Mouse (Mus musculus): ENCODE measurements around the gene Klrb1c. TPM values are rescaled to one million over a fixed set of nuclear protein-coding genes. Genes with fewer than 3 reads are reported as not detected.
"Not testable (repeated sequence)": the region's sequence is repeated elsewhere in the genome, so short reads cannot be mapped to it uniquely, and the experiment has no call there.

Gene Klrb1c
- polyA plus RNA-seq, 1 experiment from 2014 or later = not detected

GRCm38 (mm10) chr6:128760416-128761143 is 28.4 kb downstream of the Klrb1c start:
- H3K9me3 ChIP-seq (replicated peaks); H3K4me1 ChIP-seq; H3K36me3 ChIP-seq; H3K27me3 ChIP-seq (ENCODE audit: low read depth, poor library complexity, severe bottlenecking): not testable (repeated sequence)
- under 1% methylated on average over 44 of the region's 44 CpGs for WGBS
- DNase-seq (ENCODE audit: low spot score) = peak; percentile 93
- peak overlapping the region; percentile 62 for H3K4me3 ChIP-seq
- H3K27ac ChIP-seq = peak overlapping the region; percentile 68; the same call in 1 of the 2 replicates

- H3K27me3 ChIP-seq (ENCODE audit: low read depth, poor library complexity, severe bottlenecking); H3K36me3 ChIP-seq; H3K4me1 ChIP-seq; H3K9me3 ChIP-seq (replicated peaks): not testable (repeated sequence)
- WGBS = under 1% methylated on average over 22 of the region's 22 CpGs
- Histone ChIP-seq H3K4me3 (peak overlapping the region; percentile 62), H3K27ac (0 out of 2 replicates have a peak overlapping the region, but pooled peaks have one; percentile 53)
- DNase-seq (ENCODE audit: low spot score) = peak; percentile 89
Observed at GRCm38 (mm10) chr6:128760016-128760415, 29.0 kb downstream of the Klrb1c start.

- H3K36me3 ChIP-seq = no peaks in the 10 kb centered on the region
- DNase-seq (ENCODE audit: low spot score) = no peak
- WGBS = 80% methylated on average over 5 of the region's 5 CpGs
Observed at GRCm38 (mm10) chr6:128759221-128759950, 29.6 kb downstream of the Klrb1c start.

GRCm38 (mm10) chr6:128755402-128755763 is 33.6 kb downstream of the Klrb1c start:
- not testable (repeated sequence) for DNase-seq (ENCODE audit: low spot score); H3K9me3 ChIP-seq (replicated peaks); H3K4me1 ChIP-seq; H3K27me3 ChIP-seq (ENCODE audit: low read depth, poor library complexity, severe bottlenecking); H3K36me3 ChIP-seq; H3K27ac ChIP-seq; H3K4me3 ChIP-seq
- 51% methylated on average over 4 of the region's 4 CpGs for WGBS

More at GRCm38 (mm10) chr6:128759221-128759950, 29.6 kb downstream of the Klrb1c start:
- Histone ChIP-seq H3K27me3 (ENCODE audit: low read depth, poor library complexity, severe bottlenecking) (no peaks in the 10 kb centered on the region), H3K4me3 (peak overlapping the region; percentile 62), H3K9me3 (replicated peaks) (no peaks in the 10 kb centered on the region), H3K27ac (no peak overlapping the region), H3K4me1 (peaks cover 8% of the 10 kb centered on the region; the same call in 1 of the 2 replicates)

- H3K9me3 ChIP-seq (replicated peaks); H3K27me3 ChIP-seq (ENCODE audit: low read depth, poor library complexity, severe bottlenecking); H3K4me3 ChIP-seq; H3K4me1 ChIP-seq; H3K27ac ChIP-seq; H3K36me3 ChIP-seq; DNase-seq (ENCODE audit: low spot score): not testable (repeated sequence)
- 80% methylated on average over 12 of the region's 12 CpGs for WGBS
Observed at GRCm38 (mm10) chr6:128754748-128755401, 34.1 kb downstream of the Klrb1c start.

GRCm38 (mm10) chr6:128754265-128754664 is 34.8 kb downstream of the Klrb1c start:
- H3K27ac ChIP-seq; H3K4me1 ChIP-seq; H3K4me3 ChIP-seq; DNase-seq (ENCODE audit: low spot score); H3K9me3 ChIP-seq (replicated peaks); H3K27me3 ChIP-seq (ENCODE audit: low read depth, poor library complexity, severe bottlenecking); H3K36me3 ChIP-seq: not testable (repeated sequence)
- WGBS = 49% methylated on average over 10 of the region's 10 CpGs

- not testable (repeated sequence) for H3K36me3 ChIP-seq; H3K4me3 ChIP-seq; H3K27ac ChIP-seq; H3K27me3 ChIP-seq (ENCODE audit: low read depth, poor library complexity, severe bottlenecking); H3K4me1 ChIP-seq; H3K9me3 ChIP-seq (replicated peaks)
- peak; percentile 65 for DNase-seq (ENCODE audit: low spot score)
- 39% methylated on average over 8 of the region's 8 CpGs for WGBS
Observed at GRCm38 (mm10) chr6:128753610-128754224, 35.3 kb downstream of the Klrb1c start.

GRCm38 (mm10) chr6:128747006-128747405 is 42.0 kb downstream of the Klrb1c start:
- not testable (repeated sequence) for H3K36me3 ChIP-seq; DNase-seq (ENCODE audit: low spot score); H3K9me3 ChIP-seq (replicated peaks); H3K4me1 ChIP-seq; H3K4me3 ChIP-seq; H3K27ac ChIP-seq; H3K27me3 ChIP-seq (ENCODE audit: low read depth, poor library complexity, severe bottlenecking)
- 86% methylated on average over 6 of the region's 6 CpGs for WGBS

GRCm38 (mm10) chr6:128737445-128737844 is 51.6 kb downstream of the Klrb1c start:
- no peak overlapping the region for H3K27ac ChIP-seq
- 0 out of 2 replicates have a peak, but pooled peaks cover 4% of the 10 kb centered on the region for H3K4me1 ChIP-seq
- 86% methylated on average over 7 of the region's 7 CpGs for WGBS
- no peaks in the 10 kb centered on the region for H3K27me3 ChIP-seq (ENCODE audit: low read depth, poor library complexity, severe bottlenecking)
- no peak overlapping the region for H3K4me3 ChIP-seq
- no peaks in the 10 kb centered on the region for H3K9me3 ChIP-seq (replicated peaks)
- no peak for DNase-seq (ENCODE audit: low spot score)
- no peaks in the 10 kb centered on the region for H3K36me3 ChIP-seq

GRCm38 (mm10) chr6:128736100-128736499 is 52.9 kb downstream of the Klrb1c start:
- Histone ChIP-seq H3K4me1 (0 out of 2 replicates have a peak, but pooled peaks cover 4% of the 10 kb centered on the region), H3K27ac (no peak overlapping the region), H3K9me3 (replicated peaks) (no peaks in the 10 kb centered on the region), H3K36me3 (no peaks in the 10 kb centered on the region), H3K27me3 (ENCODE audit: low read depth, poor library complexity, severe bottlenecking) (no peaks in the 10 kb centered on the region), H3K4me3 (no peak overlapping the region)
- no peak for DNase-seq (ENCODE audit: low spot score)

GRCm38 (mm10) chr6:128734896-128735295 is 54.1 kb downstream of the Klrb1c start:
- Histone ChIP-seq H3K4me1 (0 out of 2 replicates have a peak, but pooled peaks cover 4% of the 10 kb centered on the region), H3K9me3 (replicated peaks) (no peaks in the 10 kb centered on the region), H3K36me3 (no peaks in the 10 kb centered on the region), H3K27ac (no peak overlapping the region), H3K27me3 (ENCODE audit: low read depth, poor library complexity, severe bottlenecking) (no peaks in the 10 kb centered on the region), H3K4me3 (no peak overlapping the region)
- DNase-seq (ENCODE audit: low spot score) = no peak

GRCm38 (mm10) chr6:128733908-128734679 is 54.9 kb downstream of the Klrb1c start:
- no peaks in the 10 kb centered on the region for H3K9me3 ChIP-seq (replicated peaks)
- no peaks in the 10 kb centered on the region for H3K27me3 ChIP-seq (ENCODE audit: low read depth, poor library complexity, severe bottlenecking)
- 66% methylated on average over 5 of the region's 5 CpGs for WGBS
- H3K36me3 ChIP-seq = no peaks in the 10 kb centered on the region
- H3K4me1 ChIP-seq = 0 out of 2 replicates have a peak, but pooled peaks cover 4% of the 10 kb centered on the region
- H3K27ac ChIP-seq = no peak overlapping the region
- DNase-seq (ENCODE audit: low spot score) = no peak
- no peak overlapping the region for H3K4me3 ChIP-seq
